Mouse (Mus musculus) left cerebral cortex, postnatal 10 days (tissue): ENCODE data around the gene Ptbp3. TPM values are rescaled to one million over a fixed set of nuclear protein-coding genes. Genes with fewer than 3 reads are reported as not detected.
"Not testable (repeated sequence)": the region's sequence is repeated elsewhere in the genome, so short reads cannot be mapped to it uniquely, and the experiment has no call there.

Experiments
- DNase-seq, 2 experiments: peaks; one replicate each; pipeline ENCODE4 v3.0.0; 2021 to 2022; ENCODE audit warnings: low spot score in 2 of 2, mixed read lengths in 1 of 2; ENCODE audit errors: extremely low spot score in 1 of 2
- intact Hi-C: fragments of 180-260 bp; cut with DNase I; formaldehyde crosslinking; loops from one replicate; pipeline ENCODE4 v1.15.1; 2025
- total RNA-seq, 2 experiments: library from RNA; stranded (reverse); gene quantifications; 2 replicates each; pipeline ENCODE4 v1.2.3; 2021

Ptbp3 gene
- 10 to 100 TPM; 24.9 to 27.4 TPM for total RNA-seq

- DNase-seq = peak; percentile 76 to 95
- intact Hi-C loops = loop anchor here (5.0 kb wide), 2 partner anchors 82 to 167 kb away; no protein-coding TSS in a partner anchor
Measured at GRCm38 (mm10) chr4:59549175-59549976, at the start of gene Ptbp3. TSS of gene Ptbp3 (minus strand) at chr4:59549364.

DNA sequence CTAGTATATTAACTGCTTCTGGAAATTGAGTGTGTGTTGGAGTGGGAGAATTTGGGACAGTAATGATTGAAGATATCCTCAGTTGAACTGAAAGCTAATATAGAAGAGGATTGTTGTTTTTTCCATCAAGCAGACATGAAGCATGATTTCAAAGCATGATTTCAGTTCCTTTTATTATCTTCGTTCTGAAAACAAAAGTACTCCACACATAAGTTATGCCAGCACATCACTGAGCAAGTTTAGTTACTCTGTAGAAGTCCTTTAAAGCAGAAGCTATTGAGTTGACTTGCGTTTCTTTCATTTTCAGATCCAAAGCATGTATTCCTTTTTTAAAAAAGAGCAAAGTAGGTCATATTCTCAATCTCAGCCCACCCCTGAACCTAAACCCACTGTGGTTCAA lies 47.4 kb upstream of the Ptbp3 start:
- DNase-seq = no peak
- intact Hi-C loops = no loop called here

DNA sequence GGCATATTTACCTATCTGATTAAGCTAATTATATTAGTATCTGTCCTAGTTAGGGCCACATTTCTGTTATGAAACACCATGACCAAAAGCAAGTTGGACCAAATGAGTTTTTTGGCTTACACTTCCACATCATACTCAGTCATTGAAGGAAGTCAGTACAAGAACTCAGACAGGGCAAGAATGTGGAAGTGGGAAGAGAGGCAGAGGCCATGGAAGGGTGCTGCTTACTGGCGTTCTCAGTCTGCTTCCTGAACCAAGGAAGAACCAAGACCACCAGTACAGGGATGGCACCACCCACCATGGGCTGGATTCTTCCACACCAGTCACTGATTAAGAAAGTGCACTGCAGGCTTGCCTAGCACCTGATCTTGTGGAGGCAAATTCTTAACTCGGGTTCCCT lies 45.5 kb upstream of the Ptbp3 start:
- no peak for DNase-seq
- intact Hi-C loops = no loop called here

DNA sequence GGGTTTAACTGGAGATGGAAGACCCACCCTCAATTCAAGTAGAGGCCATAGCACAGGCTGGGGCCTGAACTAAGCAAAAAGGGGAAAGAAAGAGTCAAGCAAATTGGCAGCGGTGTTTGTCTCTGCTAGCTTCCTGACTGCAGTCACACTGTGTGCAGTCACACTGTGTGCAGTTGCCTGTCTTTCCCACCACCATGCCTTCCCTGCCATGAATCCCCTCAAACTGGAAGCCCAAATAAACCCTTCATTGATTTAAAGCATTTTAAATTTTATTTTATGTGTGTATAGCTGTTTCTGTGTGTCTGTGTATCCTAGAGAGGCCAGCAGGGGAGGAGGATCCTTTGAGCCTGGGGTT lies 38.7 kb upstream of the Ptbp3 start:
- DNase-seq = no peak
- intact Hi-C loops = no loop called here

GRCm38 (mm10) chr4:59587215-59587871 lies 38.2 kb upstream of the Ptbp3 start:
- intact Hi-C loops = no loop called here
- no peak for DNase-seq

- intact Hi-C loops = no loop called here
- peak in 1 of 2 experiments; percentile 27 for DNase-seq
Measured at GRCm38 (mm10) chr4:59585097-59585496, 35.9 kb upstream of the Ptbp3 start.

GRCm38 (mm10) chr4:59582186-59582585 lies 33.0 kb upstream of the Ptbp3 start:
- intact Hi-C loops = no loop called here
- no peak for DNase-seq

GRCm38 (mm10) chr4:59581314-59582185 lies 32.4 kb upstream of the Ptbp3 start, which contains the start of gene Hsdl2:
TSS of gene Hsdl2 (plus strand) at chr4:59581563.
- intact Hi-C loops = no loop called here
- DNase-seq = peak; percentile 96 to 97

- peak in 1 of 2 experiments; percentile 46 for DNase-seq
- intact Hi-C loops = no loop called here
Measured at GRCm38 (mm10) chr4:59580495-59581281, 31.5 kb upstream of the Ptbp3 start.

DNA sequence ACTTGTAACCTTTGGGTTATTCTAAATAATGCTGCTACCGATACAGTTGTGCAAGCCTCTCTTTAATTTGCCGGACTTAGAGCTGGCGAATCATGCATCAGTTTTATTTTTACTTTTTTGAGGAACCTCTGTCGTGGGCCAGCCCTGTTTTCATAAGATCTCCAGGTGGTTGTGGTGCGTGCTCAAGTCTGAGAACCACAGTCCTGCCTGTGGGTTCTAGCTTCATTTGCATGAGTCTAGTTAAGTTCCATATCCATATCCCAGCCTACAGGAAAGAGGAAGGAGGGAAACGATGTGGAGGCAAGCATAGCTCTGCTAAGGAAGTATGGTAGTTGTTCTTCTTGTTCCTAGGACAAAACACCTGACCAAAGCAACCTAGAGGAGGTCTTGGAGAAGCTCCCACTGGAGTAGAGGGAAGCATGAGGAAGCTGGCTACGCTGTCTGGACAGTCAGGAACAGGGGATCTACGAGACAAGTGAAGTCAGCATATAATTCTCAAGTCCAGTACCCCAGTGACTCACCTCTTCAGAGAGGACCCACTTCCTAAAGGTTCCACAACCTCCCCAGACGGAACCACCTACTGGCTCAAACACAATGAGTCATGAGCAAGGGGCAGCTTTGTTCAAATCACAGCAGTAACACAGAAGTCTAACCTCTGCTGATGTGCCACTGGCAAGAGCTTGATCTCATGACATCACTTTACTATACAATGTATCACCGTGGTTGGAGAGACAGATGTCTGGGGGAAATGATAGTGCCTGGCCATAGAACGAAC lies 26.2 kb upstream of the Ptbp3 start:
- intact Hi-C loops = no loop called here
- DNase-seq = no peak

DNA sequence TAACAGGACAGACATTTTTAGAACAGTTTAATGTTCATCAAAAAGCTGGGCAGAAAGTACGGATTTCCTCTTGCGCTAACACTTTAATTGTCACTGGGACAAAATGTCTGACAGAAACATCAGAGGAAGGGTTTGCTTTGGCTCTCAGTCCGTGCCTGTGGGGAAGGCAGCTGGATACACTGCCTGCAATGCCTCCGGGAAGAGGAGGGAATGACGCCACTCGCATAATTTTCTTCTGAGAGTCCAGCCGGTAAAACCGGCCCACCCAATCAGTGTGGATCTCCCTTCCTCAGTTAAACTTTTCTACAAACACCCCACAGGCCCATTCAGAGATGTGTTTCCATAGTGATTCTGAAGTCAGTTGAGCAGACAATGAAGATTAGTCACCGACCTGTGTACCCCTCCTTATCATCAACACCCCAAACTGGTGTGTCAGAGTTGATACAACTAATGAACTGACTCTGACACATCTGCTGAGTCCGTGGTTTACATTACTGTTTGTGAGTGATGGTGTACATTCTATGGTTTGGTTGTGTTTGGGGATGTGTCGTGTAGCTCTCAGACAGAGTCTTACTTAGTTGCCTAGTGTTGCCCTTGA lies 23.5 kb upstream of the Ptbp3 start:
- intact Hi-C loops = loop anchor here (5.0 kb wide), 1 partner anchor 475 kb away; no protein-coding TSS in a partner anchor
- no peak for DNase-seq

DNA sequence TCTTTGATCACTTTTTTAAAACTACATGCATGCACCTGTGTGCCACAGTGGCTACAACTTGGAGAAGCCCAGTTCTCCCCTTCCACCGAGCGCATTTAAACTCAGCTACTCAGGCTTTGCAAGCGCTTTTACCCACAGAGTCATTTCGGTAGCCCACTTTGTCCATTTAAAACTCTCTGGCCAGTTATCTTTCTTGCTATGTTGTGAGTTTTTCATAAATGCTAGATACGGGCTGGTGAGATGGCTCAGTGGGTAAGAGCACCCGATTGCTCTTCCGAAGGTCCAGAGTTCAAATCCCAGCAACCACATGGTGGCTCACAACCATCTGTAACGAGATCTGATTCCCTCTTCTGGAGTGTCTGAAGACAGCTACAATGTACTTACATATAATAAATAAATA lies 21.4 kb upstream of the Ptbp3 start:
- not testable (repeated sequence) for DNase-seq
- intact Hi-C loops = loop anchor here (2.0 to 5.0 kb wide), 2 partner anchors 210 to 473 kb away; no protein-coding TSS in a partner anchor

DNA sequence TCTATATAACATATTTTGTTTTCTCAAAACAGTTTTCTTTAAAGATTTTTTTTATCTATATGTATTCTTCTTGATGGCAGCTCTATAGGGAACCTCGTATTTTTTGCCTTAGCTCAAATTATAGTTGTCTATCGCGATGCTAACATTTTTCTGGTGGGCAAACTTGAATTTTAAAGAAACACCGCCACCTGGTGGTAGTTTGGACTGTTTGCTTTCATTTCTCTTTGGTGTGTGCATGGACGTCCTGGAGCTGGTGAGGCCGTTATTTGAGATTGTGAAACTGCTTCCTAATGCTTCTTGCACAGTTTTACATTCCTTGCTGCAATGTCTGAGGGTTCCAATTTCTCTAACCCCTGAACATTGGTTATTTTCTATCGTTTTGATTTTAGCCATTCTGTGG lies 20.4 kb upstream of the Ptbp3 start:
- intact Hi-C loops = loop anchor here (5.0 kb wide), 1 partner anchor 187 kb away; no protein-coding TSS in a partner anchor
- peak; percentile 65 to 85 for DNase-seq

DNA sequence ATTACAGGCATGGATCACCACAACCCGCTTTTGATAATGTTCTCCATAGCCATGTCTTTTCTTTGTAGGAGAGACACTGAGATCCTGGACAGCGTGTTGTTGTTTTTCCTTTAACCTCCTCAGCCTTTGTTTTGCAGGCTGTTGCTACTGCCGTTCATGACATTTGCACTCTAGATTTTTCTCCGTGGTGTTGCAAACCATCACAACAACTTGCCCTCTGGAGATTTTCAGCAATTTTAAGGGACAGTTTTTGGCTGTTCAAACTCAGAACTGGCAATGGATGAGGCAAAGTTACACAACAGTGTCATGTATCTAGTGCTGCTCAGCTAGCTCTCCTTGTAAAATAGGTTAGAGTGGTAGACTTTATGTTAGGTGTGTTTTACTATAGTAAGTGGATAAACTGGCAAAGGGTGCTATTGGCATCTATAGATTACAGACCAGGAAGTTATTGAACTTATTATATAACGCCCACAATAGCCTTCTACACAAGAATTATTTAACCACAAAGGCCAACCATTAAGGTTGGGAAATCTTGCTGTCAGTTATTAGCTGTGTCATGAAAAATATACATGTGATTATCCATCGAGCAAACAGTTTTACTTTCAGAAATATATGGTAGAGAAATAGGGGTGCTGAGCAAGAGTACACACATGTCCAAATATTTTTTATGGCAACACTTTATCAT lies 18.6 kb upstream of the Ptbp3 start:
- intact Hi-C loops = loop anchor here (5.0 kb wide), 1 partner anchor 185 kb away; no protein-coding TSS in a partner anchor
- DNase-seq = no peak

DNA sequence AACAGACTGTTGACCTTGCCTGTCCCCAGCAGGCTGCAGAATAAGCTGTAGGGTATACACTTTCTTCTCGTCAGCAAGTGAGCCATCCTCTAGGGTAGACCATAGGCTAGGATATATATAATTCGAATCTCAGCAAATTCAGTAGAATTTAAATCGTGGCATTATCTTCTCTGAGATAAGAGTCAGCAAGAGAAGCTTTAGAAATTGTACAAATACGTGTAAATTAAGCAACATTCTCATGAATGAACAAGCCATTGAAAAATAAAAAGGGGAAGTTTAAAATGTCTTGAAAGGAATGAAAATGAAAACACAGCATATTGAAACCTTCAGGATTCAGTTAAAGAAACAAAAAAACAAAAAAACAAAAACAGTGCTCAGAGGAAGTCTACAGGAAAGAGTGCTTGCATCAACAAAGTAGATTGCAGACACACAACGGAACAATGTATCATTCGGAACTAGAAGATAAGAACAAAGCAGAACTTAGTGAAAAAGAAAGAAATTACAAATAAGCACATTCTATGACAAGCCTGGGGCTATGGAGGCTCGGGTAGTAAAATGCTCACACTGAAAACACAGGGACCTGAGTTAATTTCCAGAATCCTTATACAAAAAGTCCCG lies 16.5 kb upstream of the Ptbp3 start:
- intact Hi-C loops = loop anchor here (5.0 kb wide), 1 partner anchor 183 kb away; no protein-coding TSS in a partner anchor
- no peak for DNase-seq

DNA sequence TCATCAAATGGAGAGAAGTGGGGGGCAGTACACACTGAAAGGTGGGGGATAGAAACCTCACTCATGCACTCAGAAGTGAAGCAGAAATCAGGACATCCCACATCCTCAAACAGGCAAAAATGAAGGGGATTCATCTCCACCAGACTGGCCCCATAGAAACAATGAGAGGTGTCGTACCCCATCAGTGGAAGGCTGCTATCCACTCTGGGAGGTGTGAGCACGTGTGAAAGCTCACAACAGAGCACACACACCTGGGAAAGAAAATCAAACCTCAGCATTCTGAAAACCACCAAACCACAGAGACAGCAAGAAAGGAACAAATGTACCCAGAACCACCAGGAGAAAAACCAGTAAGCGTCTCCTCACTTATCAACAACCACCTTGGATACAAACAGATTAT lies 15.0 kb upstream of the Ptbp3 start:
- intact Hi-C loops = no loop called here
- no peak for DNase-seq
